Comparison of ENCODE assay signal across 15 mouse cellular contexts in the genomic region with DNA sequence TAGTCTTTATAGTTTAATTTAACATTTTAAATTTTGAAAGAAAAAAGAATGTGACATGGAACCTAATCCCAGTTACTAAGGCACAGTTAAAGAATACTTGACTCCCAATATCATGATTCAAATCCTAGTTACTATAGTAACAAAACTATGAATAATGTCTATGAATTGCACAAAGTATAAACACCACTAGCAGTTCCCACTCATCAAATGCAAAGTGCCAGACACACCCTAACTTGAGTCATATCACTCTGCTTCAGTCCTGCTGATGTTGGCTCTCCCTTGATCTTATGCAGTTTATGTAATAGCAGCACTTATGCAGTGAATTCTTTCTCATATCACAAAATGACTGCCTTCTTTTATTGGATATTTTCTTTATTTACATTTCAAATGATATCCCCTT.
DNase-seq lines count a peak whose midpoint lies in the region.
"Had no signal": no experiment of that assay in that cellular context is flagged by ENCODE, and none has a peak within 500 bp of the region (broad histone marks: within the 10 kb centered on the region; RNA-seq: fewer than 3 reads in every experiment).

No protein-coding gene starts in this region.

- DNase-seq in layer of hippocampus, adult 9-11 months, result peak; percentile 14
- no peak for DNase-seq in layer of hippocampus, postnatal 36 days
- DNase-seq in lung, postnatal 25 days (ENCODE audit: low spot score), result peak; percentile 2
- DNase-seq in lung, postnatal 14 days, result no peak
- DNase-seq in Muller cell, postnatal 12 days (ENCODE audit: inconsistent ontology term), result peak; percentile 2
- peak; percentile 76 for DNase-seq in telencephalon, adult 2 months (ENCODE audit: low read depth, low spot score)
- no peak for DNase-seq in kidney, adult 8-10 months
- DNase-seq: adrenal gland, postnatal 10 days; cerebellum, adult 2 months; cerebellum, postnatal 25 days; gastrocnemius, adult 2 months; kidney, adult 2 months; kidney, postnatal 10 days; liver, embryonic 13.5 days; lung, adult 2 months had no signal

Comparison
In these comparisons a context has a peak if more than half of its experiments do, and no peak if none do; other contexts are left out.
1. DNase-seq: peak in layer of hippocampus, adult 9-11 months (single experiment), lung, postnatal 25 days (single experiment), Muller cell, postnatal 12 days (single experiment) and telencephalon, adult 2 months (single experiment); none in layer of hippocampus, postnatal 36 days (0 of 2), lung, postnatal 14 days (single experiment) and kidney, adult 8-10 months (0 of 2).